Mouse (Mus musculus) lung, postnatal 0 days (tissue): ENCODE results near the gene Celsr1.
A peak's percentile ranks its signal among the peaks of the same experiment; 100 is the strongest.

Experiments
- CTCF ChIP-seq: IDR thresholded peaks from 2 replicates; pipeline ENCODE4 v1.5.1; 2016; ENCODE audit warnings: antibody characterized with exemption, mild to moderate bottlenecking
- EP300 ChIP-seq: IDR thresholded peaks from 2 replicates; pipeline ENCODE4 v1.6.1; 2016; ENCODE audit warnings: antibody characterized with exemption, mild to moderate bottlenecking, control low read depth

- TF ChIP-seq CTCF (no peak), EP300 (peak; percentile 68)
Measured at GRCm38 (mm10) chr15:86035913-86036312, 2.3 kb upstream of the Celsr1 start.
